Mouse (Mus musculus) gastrocnemius, postnatal 14 days (tissue): ENCODE measurements around the gene Adam34. TPM values are rescaled to one million over a fixed set of nuclear protein-coding genes. Genes with fewer than 3 reads are reported as not detected.
"Not testable (repeated sequence)": the region's sequence is repeated elsewhere in the genome, so short reads cannot be mapped to it uniquely, and the experiment has no call there.

Experiments
- DNase-seq: peaks from one replicate; pipeline ENCODE4 v3.0.0; 2021; ENCODE audit warnings: mixed read lengths
- intact Hi-C: fragments of 180-260 bp; cut with DNase I; formaldehyde crosslinking; loops from one replicate; pipeline ENCODE4 v1.15.1; 2025; ENCODE audit warnings: low total_unique reads
- long read RNA-seq, 2 experiments: library from polyadenylated mRNA; stranded (forward); transcript quantifications; one replicate each; pipeline ENCODE4 v2.0.0; 2021
- total RNA-seq, 2 experiments: library from RNA; stranded (reverse); gene quantifications; 2 replicates each; pipeline ENCODE4 v1.2.3; 2021

The Adam34 gene
- total RNA-seq = not detected
- long read RNA-seq, experiment 1 = 0 reads
- long read RNA-seq, experiment 2 = 0 reads

DNA sequence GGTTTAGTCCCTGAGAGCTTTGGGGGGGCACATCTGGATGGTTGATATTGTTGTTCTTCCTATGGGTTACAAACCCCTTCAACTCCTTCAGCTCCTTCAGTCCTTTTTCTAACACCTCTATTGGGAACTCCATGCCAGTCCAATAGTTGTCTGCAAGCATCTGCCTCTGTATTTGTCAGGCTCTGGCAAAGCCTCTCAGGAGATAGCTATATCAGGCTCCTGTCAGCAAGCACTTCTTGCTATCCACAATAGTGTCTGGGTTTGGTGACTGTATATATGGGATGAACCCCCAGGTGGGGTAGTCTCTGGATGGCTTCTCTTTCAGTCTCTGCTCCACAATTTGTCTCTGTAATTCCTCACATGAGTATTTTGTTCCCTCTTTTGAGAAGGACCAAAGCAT, at the start of gene Adam34:
Gene Adam34, minus strand, starts transcription at position 101 of the 400 bp plus-strand sequence.
- intact Hi-C loops = no loop called here
- no peak for DNase-seq

DNA sequence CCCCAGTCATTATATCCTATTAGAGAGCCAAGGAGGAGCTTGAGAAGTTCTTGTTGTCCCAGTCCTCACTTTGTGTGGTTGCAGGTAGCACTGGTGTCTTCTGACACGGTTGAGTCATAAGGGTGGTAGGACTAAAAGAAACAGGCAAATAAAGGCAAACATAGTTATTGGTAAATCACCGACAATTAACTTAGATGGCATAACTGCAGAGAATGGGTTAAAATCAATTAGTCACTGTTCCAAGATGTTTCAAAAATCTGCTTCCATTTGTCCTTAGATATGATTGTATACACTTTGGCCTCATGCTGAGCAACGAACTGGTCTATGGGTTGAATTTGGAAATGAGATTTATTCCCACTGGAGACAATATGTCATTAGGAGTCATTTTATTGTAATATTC, 82.7 kb downstream of the Adam34 start, which contains the start of gene Gm5346:
Gene Gm5346, minus strand, starts transcription at position 101 of the 400 bp plus-strand sequence.
- no peak for DNase-seq
- intact Hi-C loops = no loop called here

DNA sequence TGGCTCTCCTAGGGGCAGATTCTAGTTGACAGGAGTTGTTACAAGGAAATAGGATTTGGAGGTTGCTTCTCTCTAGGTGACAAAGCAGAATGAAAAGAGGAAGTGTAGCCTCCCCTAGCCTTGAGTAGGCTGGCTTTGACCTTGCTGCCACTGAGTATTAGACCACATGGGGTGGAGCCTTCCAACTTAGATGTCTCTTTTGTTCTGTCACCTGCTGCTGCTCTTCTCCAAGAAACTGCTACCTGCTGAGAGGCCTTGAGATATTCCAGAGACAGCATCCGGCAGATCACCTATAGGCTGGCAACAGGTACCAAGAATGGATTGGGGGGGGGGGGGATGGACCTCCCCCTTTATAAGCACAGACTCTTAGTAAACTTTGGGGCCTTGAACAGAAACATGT, 93.8 kb downstream of the Adam34 start:
- no peak for DNase-seq
- intact Hi-C loops = no loop called here

DNA sequence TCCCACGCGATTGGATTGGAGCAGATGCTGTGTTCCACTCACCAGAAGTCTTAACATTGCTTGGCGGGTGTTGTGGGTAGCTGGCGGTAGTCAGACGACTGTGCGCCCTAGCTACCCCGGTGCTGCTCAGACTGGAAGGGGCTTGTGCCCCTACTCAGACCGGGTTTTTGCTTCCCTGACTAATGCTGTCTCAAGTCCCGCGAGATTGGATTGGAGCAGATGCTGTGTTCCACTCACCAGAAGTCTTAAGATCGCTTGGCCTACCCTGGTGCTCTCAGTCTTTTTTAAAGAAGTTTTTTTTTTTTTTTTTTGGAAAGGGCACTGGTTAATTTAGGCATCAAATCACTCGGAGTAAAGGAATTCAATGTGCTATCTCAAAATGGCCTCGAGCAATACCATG, 106.2 kb downstream of the Adam34 start:
- DNase-seq, intact Hi-C loops: not testable (repeated sequence)

DNA sequence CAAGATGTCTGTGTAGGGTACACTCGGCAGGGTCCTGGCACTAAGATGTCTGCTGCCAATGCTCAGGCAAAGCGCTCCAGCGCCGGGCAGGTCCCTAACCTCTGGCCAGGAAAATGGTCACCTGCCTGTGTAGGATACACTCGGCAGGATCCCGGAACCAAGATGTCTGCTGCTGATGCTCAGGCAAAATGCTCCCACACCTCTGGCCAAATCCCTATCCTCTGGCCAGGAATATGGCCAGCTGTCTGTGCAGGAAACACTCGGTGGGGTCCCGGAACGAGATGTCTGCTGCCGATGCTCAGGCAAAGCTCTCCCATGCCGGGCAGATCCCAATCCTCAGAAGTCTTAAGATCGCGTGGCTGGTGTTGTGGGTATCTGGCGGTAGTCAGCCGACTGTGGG, 106.7 kb downstream of the Adam34 start:
- DNase-seq, intact Hi-C loops: not testable (repeated sequence)

Other genes starting within 250 kb of the Adam34 start
- not detected for gene Adam26b, start 181.9 kb downstream of the Adam34 start, total RNA-seq
- not detected for gene Adam26a, start 133.3 kb downstream of the Adam34 start, total RNA-seq
- gene Gm5346, start 82.8 kb downstream of the Adam34 start, total RNA-seq = not detected